Mouse (Mus musculus) fibroblast of lung, adult 2 months (primary cell): ENCODE measurements around the gene Rap2a.

Experiments
- DNase-seq: peaks from one replicate; pipeline ENCODE4 v3.0.0-alpha.2; 2011; ENCODE audit warnings: low read depth

Rap2a gene

GRCm38 (mm10) chr14:120477982-120478568 is at the start of gene Rap2a:
Gene Rap2a, plus strand, starts transcription at chr14:120478444.
- DNase-seq, result peak; percentile 89

GRCm38 (mm10) chr14:120428497-120428896 is 49.7 kb upstream of the Rap2a start:
- DNase-seq, result no peak

GRCm38 (mm10) chr14:120432773-120433172 is 45.5 kb upstream of the Rap2a start:
- no peak for DNase-seq

DNA sequence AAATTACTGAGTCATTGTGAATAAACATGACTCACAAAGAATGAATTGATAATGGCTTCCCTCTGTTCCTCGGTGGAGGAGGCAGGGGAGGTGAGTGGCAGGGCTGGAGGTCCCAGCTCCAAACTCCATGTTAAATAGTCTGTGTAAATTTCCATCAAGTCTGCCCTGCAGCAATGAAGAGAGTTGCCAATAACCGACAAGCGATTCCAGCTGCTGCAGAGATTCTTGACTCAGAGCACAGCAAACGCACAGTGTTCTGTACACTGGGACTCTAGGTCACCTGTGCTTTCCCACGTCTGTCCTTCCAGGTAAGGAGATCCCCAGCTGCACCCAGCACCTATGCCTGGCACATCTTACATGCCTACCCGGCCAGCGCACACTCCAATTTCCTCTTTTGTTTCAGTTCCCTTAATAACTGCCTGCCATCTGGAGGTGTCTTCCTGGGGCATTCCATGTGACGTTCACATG is 44.3 kb upstream of the Rap2a start:
- peak; percentile 63 for DNase-seq

GRCm38 (mm10) chr14:120434831-120435230 is 43.4 kb upstream of the Rap2a start:
- DNase-seq, result no peak

DNA sequence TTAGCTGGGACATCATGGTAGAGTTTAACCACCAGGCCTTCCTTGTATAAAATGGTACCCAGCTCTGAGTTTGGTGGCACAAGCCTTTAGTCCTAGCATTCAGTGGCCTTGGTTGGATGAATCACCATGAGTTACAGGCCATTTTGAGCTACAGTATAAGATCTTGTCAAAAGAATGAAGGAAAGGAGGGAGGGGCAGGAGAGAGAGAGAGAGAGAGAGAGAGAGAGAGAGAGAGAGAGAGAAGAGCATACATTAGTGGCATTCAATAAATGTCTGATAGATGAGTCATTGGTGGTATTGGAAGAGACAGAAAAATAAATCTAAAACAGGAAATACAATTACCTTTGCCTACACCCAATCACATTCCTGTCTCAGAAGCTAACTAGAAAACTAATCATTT is 37.5 kb upstream of the Rap2a start:
- DNase-seq, result no peak

DNA sequence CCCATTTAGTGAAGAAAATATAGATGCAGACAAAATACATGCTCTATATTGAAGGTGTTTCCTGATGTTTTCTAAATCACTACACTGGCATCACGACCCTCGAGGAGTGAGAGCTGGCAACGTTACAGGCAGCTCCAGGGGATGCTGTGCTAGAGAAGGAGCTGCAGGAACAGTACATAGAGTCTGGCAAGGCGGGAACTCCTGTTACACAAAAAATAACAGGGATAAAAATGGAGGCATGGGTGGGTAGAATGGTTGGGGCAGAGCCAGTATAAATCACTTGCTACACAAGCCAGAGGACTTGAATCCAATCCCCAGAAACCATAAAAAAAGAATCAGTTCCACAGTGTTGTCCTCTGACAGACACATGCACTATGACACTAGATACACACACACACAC is 37.0 kb upstream of the Rap2a start:
- DNase-seq, result no peak

DNA sequence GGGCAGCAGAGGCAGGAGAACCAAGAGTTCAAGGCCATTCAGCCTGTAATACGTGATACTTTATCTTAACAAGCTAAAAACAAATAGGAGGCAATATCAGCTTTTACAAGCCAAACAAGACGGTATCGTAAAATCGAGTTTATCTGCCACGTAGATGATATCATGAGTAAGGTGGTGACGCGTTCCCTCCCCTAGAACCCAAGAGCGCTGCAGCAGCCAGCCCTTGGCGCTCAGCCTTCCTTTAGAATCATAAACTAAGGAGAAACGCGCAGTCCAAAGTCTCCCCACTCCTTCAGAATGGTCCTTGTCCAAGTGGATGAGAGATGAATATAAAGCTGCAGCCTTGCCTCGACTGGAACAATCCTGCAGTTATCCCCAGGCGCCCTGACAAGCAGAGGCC is 36.4 kb upstream of the Rap2a start:
- no peak for DNase-seq

GRCm38 (mm10) chr14:120454221-120454620 is 24.0 kb upstream of the Rap2a start:
- DNase-seq, result no peak

- no peak for DNase-seq
Measured at GRCm38 (mm10) chr14:120463938-120464727, 14.1 kb upstream of the Rap2a start.

GRCm38 (mm10) chr14:120466816-120467215 is 11.4 kb upstream of the Rap2a start:
- no peak for DNase-seq

GRCm38 (mm10) chr14:120469126-120469790 is 9.0 kb upstream of the Rap2a start:
- no peak for DNase-seq

DNA sequence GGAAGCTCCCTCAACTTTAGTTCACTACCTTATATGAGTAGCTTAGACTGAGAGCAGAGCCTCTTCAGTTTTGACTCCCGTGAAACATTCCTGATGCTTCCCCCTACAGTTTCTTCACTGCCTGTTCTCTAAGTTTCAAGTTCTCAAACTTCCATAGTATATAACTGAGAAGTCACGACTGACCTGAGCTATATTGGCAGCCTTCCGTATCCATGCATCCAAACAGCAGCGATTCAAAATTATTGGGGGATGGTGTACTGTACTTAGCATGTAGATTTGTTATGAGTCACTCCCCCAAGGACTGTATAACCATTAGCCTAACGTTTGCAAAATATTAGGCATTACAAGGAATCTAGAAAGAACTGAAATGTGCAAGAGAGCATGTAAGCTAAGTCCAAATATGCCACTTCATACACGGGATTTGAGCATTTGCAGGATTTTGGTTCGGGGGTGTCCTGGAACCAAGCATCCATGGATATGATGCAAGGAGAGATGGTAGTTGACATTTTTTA is 2.0 kb upstream of the Rap2a start:
- DNase-seq, result no peak

DNA sequence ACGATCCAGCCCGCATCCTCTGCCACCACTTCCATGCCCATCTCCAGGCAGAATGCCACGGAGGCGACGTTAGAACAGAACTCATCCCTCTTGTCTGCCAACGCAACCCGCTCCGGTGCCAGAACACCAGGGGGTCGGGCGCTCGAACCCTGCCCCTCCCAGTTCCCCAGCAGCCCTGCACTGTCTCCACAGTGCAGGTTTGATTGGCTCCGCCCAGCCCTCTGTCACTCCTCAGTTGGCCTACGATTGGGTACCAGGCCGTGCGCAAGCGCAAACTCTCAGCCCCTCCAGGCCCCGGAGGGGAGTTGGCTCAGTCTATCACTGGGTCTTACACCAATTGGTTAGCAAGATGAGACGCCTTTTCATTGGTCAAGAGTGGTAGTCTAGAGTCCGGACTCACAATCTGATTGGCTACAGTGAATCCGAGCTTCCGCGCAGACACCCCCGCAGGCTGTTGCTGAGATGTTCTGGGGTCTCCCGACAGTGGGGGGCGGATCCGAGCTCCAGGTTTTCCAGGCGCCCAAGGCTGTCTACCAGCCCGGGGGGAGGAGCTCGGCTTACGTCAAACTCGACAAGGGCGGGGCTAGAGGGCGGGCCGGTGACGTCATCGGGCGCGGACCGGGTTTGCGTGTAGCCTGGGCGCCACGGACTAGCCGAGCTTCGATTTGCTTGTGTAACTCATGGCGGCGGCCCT is 809 bp upstream of the Rap2a start:
- DNase-seq, result peak; percentile 99

DNA sequence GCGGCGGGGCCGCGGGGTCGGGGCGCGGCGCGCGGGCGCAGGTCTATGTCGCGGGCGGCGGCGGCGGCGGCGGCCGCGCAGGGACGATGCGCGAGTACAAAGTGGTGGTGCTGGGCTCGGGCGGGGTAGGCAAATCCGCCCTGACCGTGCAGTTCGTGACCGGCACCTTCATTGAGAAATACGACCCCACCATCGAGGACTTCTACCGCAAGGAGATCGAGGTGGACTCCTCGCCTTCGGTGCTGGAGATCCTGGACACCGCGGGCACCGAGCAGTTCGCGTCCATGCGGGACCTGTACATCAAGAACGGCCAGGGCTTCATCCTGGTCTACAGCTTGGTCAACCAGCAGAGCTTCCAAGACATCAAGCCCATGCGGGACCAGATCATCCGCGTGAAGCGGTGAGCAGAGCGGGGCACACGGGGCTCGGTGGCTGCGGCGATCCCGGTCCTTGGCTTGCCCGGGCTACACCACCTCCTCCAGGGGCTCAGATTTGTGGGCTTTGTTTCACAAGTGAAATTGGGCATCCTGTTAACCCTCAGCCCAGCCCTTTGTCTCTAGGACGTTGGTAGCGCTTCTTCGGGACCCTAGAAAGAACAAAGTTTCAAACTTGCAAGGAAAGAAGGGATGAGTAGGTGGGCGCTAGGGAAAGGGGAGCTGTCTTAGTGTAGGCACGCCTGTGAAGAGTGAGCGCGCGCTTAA is 547 bp downstream of the Rap2a start:
- DNase-seq, result no peak

GRCm38 (mm10) chr14:120480341-120480900 is 2.2 kb downstream of the Rap2a start:
- DNase-seq, result no peak

GRCm38 (mm10) chr14:120480927-120481326 is 2.7 kb downstream of the Rap2a start:
- DNase-seq, result no peak

- DNase-seq, result no peak
Measured at GRCm38 (mm10) chr14:120484561-120484960, 6.3 kb downstream of the Rap2a start.

GRCm38 (mm10) chr14:120496284-120496683 is 18.0 kb downstream of the Rap2a start:
- no peak for DNase-seq

- no peak for DNase-seq
Measured at GRCm38 (mm10) chr14:120496827-120497226, 18.6 kb downstream of the Rap2a start.

GRCm38 (mm10) chr14:120499096-120499495 is 20.9 kb downstream of the Rap2a start:
- no peak for DNase-seq
